Mouse (Mus musculus) liver, adult 2 months (tissue): ENCODE measurements around the gene Dnajb4. TPM values are rescaled to one million over a fixed set of nuclear protein-coding genes. Genes with fewer than 3 reads are reported as not detected.

Source experiments
- DNase-seq: peaks from one replicate; pipeline ENCODE4 v3.0.0-alpha.2; 2011; ENCODE audit warnings: low read depth, low spot score; ENCODE audit errors: extremely low read depth
- H3K27ac ChIP-seq: fragments of 200-500 bp; replicated peaks from 2 replicates; pipeline ENCODE4 v1.5.1; 2012; ENCODE audit warnings: low read depth, mild to moderate bottlenecking, control low read depth, inconsistent platforms, low read length; ENCODE audit not compliant: insufficient read depth
- H3K27me3 ChIP-seq: fragments of 200-500 bp; 2 replicates; pipeline ENCODE4 v1.6.1; 2012; ENCODE audit warnings: mild to moderate bottlenecking, moderate library complexity, low read length, inconsistent platforms; ENCODE audit not compliant: control insufficient read depth, insufficient read depth
- H3K36me3 ChIP-seq: fragments of 200-500 bp; 2 replicates; pipeline ENCODE4 v1.6.1; 2012; ENCODE audit warnings: low read length, inconsistent platforms; ENCODE audit not compliant: control insufficient read depth, insufficient read depth
- H3K4me1 ChIP-seq: fragments of 200-500 bp; 2 replicates; pipeline ENCODE4 v1.6.1; 2011; ENCODE audit warnings: low read length; ENCODE audit not compliant: control insufficient read depth, insufficient read depth
- H3K4me3 ChIP-seq: fragments of 200-500 bp; 2 replicates; pipeline ENCODE4 v1.5.1; 2011; ENCODE audit warnings: low read depth, mild to moderate bottlenecking, control low read depth, low read length, moderate library complexity; ENCODE audit not compliant: insufficient read depth
- H3K79me2 ChIP-seq: fragments of 200-500 bp; 2 replicates; pipeline ENCODE4 v1.6.1; 2012; ENCODE audit warnings: inconsistent platforms, mild to moderate bottlenecking, low read length, moderate library complexity; ENCODE audit not compliant: control insufficient read depth, insufficient read depth
- H3K9ac ChIP-seq: fragments of 200-500 bp; 2 replicates; pipeline ENCODE4 v1.6.1; 2012; ENCODE audit warnings: low read depth, mild to moderate bottlenecking, control low read depth, inconsistent platforms, low read length
- CTCF ChIP-seq: fragments of 200-500 bp; IDR thresholded peaks from 2 replicates; pipeline ENCODE4 v1.5.1; 2011; ENCODE audit warnings: low read depth, low read length, control low read depth
- POLR2A ChIP-seq: fragments of 200-500 bp; IDR thresholded peaks from 2 replicates; pipeline ENCODE4 v1.6.1; 2011; ENCODE audit warnings: low read length, control low read depth; ENCODE audit not compliant: insufficient read depth; ENCODE audit errors: extremely low read depth
- WGBS: fragments of 180-500 bp; shearing (Covaris S2); methylation state at CpG from one replicate; pipeline ENCODE4 v1.1.7; 2018; 5-methylcytosine and 5-hydroxymethylcytosine counted together
- polyA plus RNA-seq: library from polyadenylated mRNA; depleted of rRNA; stranded (reverse); fragments of >200 nt; gene quantifications from 2 replicates; pipeline ENCODE4 v1.2.3, GENCODE M21; 2012
- total RNA-seq: library from RNA; depleted of rRNA; stranded (reverse); fragments of >200 nt; gene quantifications from 2 replicates; pipeline ENCODE4 v1.2.3, GENCODE M21; 2014

The Dnajb4 gene
- total and polyA plus RNA-seq, 2 experiments = 5.3 to 22.4 TPM

DNA sequence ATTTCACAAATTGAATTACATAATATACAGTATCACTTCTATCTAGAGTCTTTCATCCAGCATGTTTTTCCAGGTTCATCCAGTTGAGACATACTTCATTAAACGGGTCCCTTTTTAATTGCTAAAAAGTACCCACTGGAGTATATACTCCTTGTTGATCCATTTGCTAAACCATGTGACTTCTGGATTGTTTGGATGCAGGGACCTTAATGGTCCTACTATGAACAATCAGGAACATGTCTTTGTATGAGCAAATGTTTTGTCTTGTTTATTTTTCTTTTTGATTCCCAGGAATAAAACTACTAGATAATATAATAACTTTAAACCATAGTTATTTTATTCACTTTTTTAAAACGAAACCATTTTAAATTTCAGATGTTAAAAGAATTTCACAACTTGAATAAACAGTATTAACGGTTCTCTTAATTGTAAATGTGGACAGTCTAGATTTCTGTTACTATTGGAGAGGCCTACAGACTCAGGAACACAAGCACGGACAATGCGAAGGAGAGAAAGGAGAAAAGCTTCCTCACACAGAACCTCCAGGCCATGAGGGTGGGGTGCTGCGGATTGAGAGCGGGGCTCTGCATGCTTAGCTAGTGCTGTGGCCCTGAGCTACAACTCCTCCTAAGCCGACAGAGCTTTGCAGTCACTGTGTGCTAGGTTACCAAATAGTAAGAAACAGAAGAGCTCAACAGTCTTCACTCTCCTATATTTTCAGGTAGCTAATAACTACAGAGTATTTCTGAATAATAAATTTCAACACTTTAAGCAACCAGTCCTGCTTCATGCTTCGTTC is 19.2 kb downstream of the Dnajb4 start:
- peaks cover 7% of the 10 kb centered on the region for H3K79me2 ChIP-seq
- peak overlapping the region; percentile 39 for H3K4me3 ChIP-seq
- H3K9ac ChIP-seq = peak overlapping the region; percentile 70
- no peaks in the 10 kb centered on the region for H3K27me3 ChIP-seq
- DNase-seq = peak; percentile 41
- peaks cover 14% of the 10 kb centered on the region for H3K4me1 ChIP-seq
- H3K36me3 ChIP-seq = peaks cover 8% of the 10 kb centered on the region; the same call in 1 of the 2 replicates
- H3K27ac ChIP-seq = peak overlapping the region; percentile 63
- TF ChIP-seq CTCF (no peak), POLR2A (no peak)
- 12% methylated on average over 9 of the region's 9 CpGs for WGBS

- DNase-seq = peak; percentile 57
- no peak overlapping the region for H3K9ac ChIP-seq
- H3K79me2 ChIP-seq = peaks cover 7% of the 10 kb centered on the region
- H3K27me3 ChIP-seq = no peaks in the 10 kb centered on the region
- peaks cover 21% of the 10 kb centered on the region for H3K36me3 ChIP-seq
- H3K4me1 ChIP-seq = peaks cover 12% of the 10 kb centered on the region
- no peak for TF ChIP-seq POLR2A
- TF ChIP-seq CTCF = no peak
- no peak overlapping the region; the same call in 1 of the 2 replicates for H3K27ac ChIP-seq
- peak overlapping the region; percentile 25; the same call in 1 of the 2 replicates for H3K4me3 ChIP-seq
- 24% methylated on average over 4 of the region's 4 CpGs for WGBS
Observed at GRCm38 (mm10) chr3:152189306-152189705, 20.8 kb downstream of the Dnajb4 start.

GRCm38 (mm10) chr3:152186106-152186505 is 24.0 kb downstream of the Dnajb4 start:
- no peak overlapping the region for H3K9ac ChIP-seq
- peaks cover 30% of the 10 kb centered on the region for H3K36me3 ChIP-seq
- peaks cover 9% of the 10 kb centered on the region for H3K79me2 ChIP-seq
- 76% methylated on average over 6 of the region's 6 CpGs for WGBS
- no peak overlapping the region for H3K4me3 ChIP-seq
- no peak overlapping the region for H3K27ac ChIP-seq
- TF ChIP-seq POLR2A (no peak), CTCF (no peak)
- no peak for DNase-seq
- H3K27me3 ChIP-seq = no peaks in the 10 kb centered on the region
- peaks cover 13% of the 10 kb centered on the region for H3K4me1 ChIP-seq

DNA sequence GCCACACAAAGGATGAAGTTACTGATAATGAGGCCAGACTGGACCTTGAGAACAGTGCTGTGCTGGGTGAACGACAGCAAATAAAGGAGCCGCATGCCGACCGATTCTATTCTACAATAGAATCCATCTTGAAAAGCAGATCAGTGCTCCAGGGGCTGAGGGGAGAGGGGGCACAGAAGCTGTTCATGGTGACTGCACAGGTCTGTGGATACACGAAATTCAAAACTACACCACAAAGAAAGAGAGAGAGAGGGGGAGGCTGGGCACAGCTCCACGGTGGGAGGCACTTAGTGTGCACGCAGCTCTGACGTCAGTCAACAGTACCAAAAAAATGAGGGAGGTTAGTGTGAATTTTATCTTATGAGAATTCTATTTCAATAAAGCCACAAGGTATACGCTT is 26.6 kb downstream of the Dnajb4 start:
- H3K27me3 ChIP-seq = no peaks in the 10 kb centered on the region

DNA sequence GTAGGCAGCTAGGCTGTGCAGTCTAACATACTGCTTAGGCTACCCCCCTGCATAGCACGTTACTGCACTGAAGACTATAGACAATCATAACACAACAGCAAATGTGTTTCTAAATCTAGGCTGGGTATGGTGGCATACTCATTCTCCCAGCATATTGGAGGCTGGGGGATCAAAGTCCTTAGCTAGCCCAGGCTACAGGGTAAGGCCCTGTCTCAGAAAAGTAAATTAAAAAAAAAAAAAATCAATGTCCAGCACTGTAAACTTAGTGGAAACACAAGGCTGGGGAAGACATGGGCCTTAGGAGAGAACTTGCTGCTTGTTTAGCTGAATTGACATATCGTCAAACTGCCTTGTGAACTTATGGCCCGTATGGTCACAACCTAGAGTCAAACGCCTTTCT is 29.5 kb downstream of the Dnajb4 start:
- no peak overlapping the region for H3K4me3 ChIP-seq
- H3K9ac ChIP-seq = no peak overlapping the region
- no peak for TF ChIP-seq CTCF
- TF ChIP-seq POLR2A = no peak
- no peaks in the 10 kb centered on the region for H3K27me3 ChIP-seq
- H3K4me1 ChIP-seq = peaks cover 9% of the 10 kb centered on the region; the same call in 1 of the 2 replicates
- WGBS = 39% methylated on average over 4 of the region's 4 CpGs
- H3K27ac ChIP-seq = peak overlapping the region; percentile 42; the same call in 1 of the 2 replicates
- peaks cover 19% of the 10 kb centered on the region for H3K36me3 ChIP-seq
- peak; percentile 66 for DNase-seq
- peaks cover 3% of the 10 kb centered on the region; the same call in 1 of the 2 replicates for H3K79me2 ChIP-seq

More for the DNA sequence above, 26.6 kb downstream of the Dnajb4 start:
- peaks cover 4% of the 10 kb centered on the region; the same call in 1 of the 2 replicates for H3K79me2 ChIP-seq
- no peak overlapping the region for H3K27ac ChIP-seq
- peaks cover 11% of the 10 kb centered on the region; the same call in 1 of the 2 replicates for H3K4me1 ChIP-seq
- DNase-seq = no peak
- H3K4me3 ChIP-seq = no peak overlapping the region
- 92% methylated on average over 9 of the region's 9 CpGs for WGBS
- no peak for TF ChIP-seq CTCF
- no peak for TF ChIP-seq POLR2A
- no peak overlapping the region for H3K9ac ChIP-seq
- peaks cover 30% of the 10 kb centered on the region for H3K36me3 ChIP-seq

DNA sequence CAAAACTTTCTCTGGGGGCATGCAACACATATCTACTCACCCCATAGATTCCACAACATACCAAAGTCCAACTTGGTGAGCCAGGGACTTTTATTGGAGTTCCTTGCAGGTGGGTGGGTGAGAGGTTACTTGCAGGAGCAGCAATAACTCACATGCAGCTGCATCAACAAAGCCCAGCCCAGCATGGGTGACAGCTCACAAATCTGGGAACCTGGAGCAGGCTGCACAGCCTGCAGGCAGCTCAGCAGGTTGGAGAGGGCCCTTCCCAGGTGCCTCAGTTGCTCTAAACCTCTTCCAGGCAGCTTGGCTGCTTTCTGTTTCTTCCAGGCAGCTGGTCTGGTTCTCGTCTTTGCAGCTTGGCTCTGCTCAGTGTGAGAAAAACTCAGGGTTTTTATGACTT is 30.8 kb downstream of the Dnajb4 start:
- peaks cover 8% of the 10 kb centered on the region; the same call in 1 of the 2 replicates for H3K36me3 ChIP-seq
- 86% methylated on average over 1 of the region's 1 CpGs for WGBS
- no peak for DNase-seq
- H3K27me3 ChIP-seq = no peaks in the 10 kb centered on the region
- TF ChIP-seq POLR2A = no peak
- no peak for TF ChIP-seq CTCF
- H3K9ac ChIP-seq = no peak overlapping the region
- no peak overlapping the region for H3K4me3 ChIP-seq
- peaks cover 9% of the 10 kb centered on the region; the same call in 1 of the 2 replicates for H3K4me1 ChIP-seq
- no peak overlapping the region for H3K27ac ChIP-seq
- 0 out of 2 replicates have a peak, but pooled peaks cover 3% of the 10 kb centered on the region for H3K79me2 ChIP-seq
